Mouse (Mus musculus) neural tube, embryonic 11.5 days (tissue): ENCODE measurements around the gene Stac2. TPM values are rescaled to one million over a fixed set of nuclear protein-coding genes. Genes with fewer than 3 reads are reported as not detected.

Experiments used
- ATAC-seq: fragments of 200-750 bp; cut with Nextera tagmentation; 2 replicates; pipeline ENCODE4 v1.8.0; 2017; ENCODE audit warnings: moderate number of reproducible peaks, mild to moderate bottlenecking, moderate TSS enrichment, moderate library complexity; ENCODE audit not compliant: insufficient read depth, low FRiP score, low TSS enrichment
- DNase-seq: peaks from one replicate; pipeline ENCODE4 v3.0.0-alpha.2; 2015; ENCODE audit warnings: low spot score
- H3K27ac ChIP-seq: fragments of 300-500 bp; sonication (generic); 2 replicates; pipeline ENCODE4 v1.5.1; 2014; ENCODE audit warnings: low read depth, mild to moderate bottlenecking, low read length
- H3K27me3 ChIP-seq: fragments of 300-500 bp; sonication (generic); 2 replicates; pipeline ENCODE4 v1.6.1; 2014; ENCODE audit warnings: mild to moderate bottlenecking, low read length, mixed read lengths; ENCODE audit not compliant: control insufficient read depth, insufficient read depth
- H3K36me3 ChIP-seq: fragments of 300-500 bp; sonication (generic); 2 replicates; pipeline ENCODE4 v1.6.1; 2014; ENCODE audit warnings: mild to moderate bottlenecking, low read length, moderate library complexity, mixed read lengths; ENCODE audit not compliant: control insufficient read depth, insufficient read depth
- H3K4me1 ChIP-seq: fragments of 300-500 bp; sonication (generic); 2 replicates; pipeline ENCODE4 v1.6.1; 2014; ENCODE audit warnings: low read length, mixed read lengths; ENCODE audit not compliant: control insufficient read depth, insufficient read depth
- H3K4me2 ChIP-seq: fragments of 300-500 bp; sonication (generic); 2 replicates; pipeline ENCODE4 v1.6.1; 2014; ENCODE audit warnings: low read depth, mild to moderate bottlenecking, moderate library complexity
- H3K4me3 ChIP-seq: fragments of 300-500 bp; sonication (generic); 2 replicates; pipeline ENCODE4 v1.5.1; 2014; ENCODE audit warnings: low read depth, low read length
- H3K9ac ChIP-seq: fragments of 300-500 bp; sonication (generic); 2 replicates; pipeline ENCODE4 v1.6.1; 2014; ENCODE audit warnings: mild to moderate bottlenecking, low read length
- H3K9me3 ChIP-seq: fragments of 300-500 bp; sonication (generic); 2 replicates; pipeline ENCODE4 v1.6.1; 2016; ENCODE audit warnings: low read length; ENCODE audit not compliant: control insufficient read depth
- WGBS: fragments of 180-500 bp; shearing (Covaris S2); extraction: QIAGEN DNeasy Blood & Tissue Kit; methylation state at CpG from one replicate; pipeline ENCODE4 v1.1.7; 2014; 5-methylcytosine and 5-hydroxymethylcytosine counted together
- polyA plus RNA-seq: library from polyadenylated mRNA; unstranded; fragments of >200 nt; fragmentation: Nextera tagmentation; extraction: Ambion mirVana; gene quantifications from 2 replicates; pipeline ENCODE4 v1.2.1, GENCODE M21; 2014

Stac2 gene
- polyA plus RNA-seq, 1 experiment from 2014 or later: 6.6 TPM

- no peak for DNase-seq
- Histone ChIP-seq H3K9me3 (no peaks in the 10 kb centered on the region), H3K27me3 (no peaks in the 10 kb centered on the region), H3K4me1 (no peaks in the 10 kb centered on the region), H3K9ac (no peak overlapping the region), H3K27ac (no peak overlapping the region), H3K4me3 (no peak overlapping the region), H3K4me2 (no peak overlapping the region), H3K36me3 (peaks cover 2% of the 10 kb centered on the region; the same call in 1 of the 2 replicates)
- ATAC-seq: no peak
- WGBS: 77% methylated on average over 10 of the region's 10 CpGs
These were observed 40.4 kb downstream of the Stac2 start for GRCm38 (mm10) chr11:98012831-98013230.

DNA sequence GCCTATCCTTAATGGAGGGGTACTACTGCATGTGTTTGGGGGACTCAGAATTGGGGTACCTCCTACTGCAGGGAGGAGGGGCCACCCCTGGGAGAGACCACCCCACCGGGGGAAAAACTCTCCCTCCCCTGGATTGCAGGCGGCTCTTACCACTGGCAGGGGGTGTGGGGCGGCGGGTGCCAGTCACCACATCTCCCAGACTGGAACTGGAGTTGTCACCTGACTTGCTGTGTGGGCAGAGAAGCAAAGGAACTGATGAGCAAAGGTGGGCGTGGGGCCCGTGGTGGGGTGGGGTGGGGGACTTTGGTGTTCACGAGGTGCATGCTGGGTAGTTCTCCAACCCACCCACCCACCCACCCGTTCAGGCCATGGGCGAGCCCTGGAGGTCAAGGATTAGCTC is 41.5 kb downstream of the Stac2 start:
- ATAC-seq: no peak
- Histone ChIP-seq H3K4me1 (no peaks in the 10 kb centered on the region), H3K9ac (no peak overlapping the region), H3K4me3 (no peak overlapping the region), H3K4me2 (no peak overlapping the region), H3K27me3 (no peaks in the 10 kb centered on the region), H3K27ac (no peak overlapping the region), H3K36me3 (no peaks in the 10 kb centered on the region; the same call in 1 of the 2 replicates), H3K9me3 (no peaks in the 10 kb centered on the region)
- no peak for DNase-seq
- 75% methylated on average over 9 of the region's 9 CpGs for WGBS

GRCm38 (mm10) chr11:98008087-98008486 is 45.2 kb downstream of the Stac2 start:
- Histone ChIP-seq H3K27me3 (no peaks in the 10 kb centered on the region; the same call in 1 of the 2 replicates), H3K9ac (no peak overlapping the region), H3K36me3 (peaks cover 6% of the 10 kb centered on the region; the same call in 1 of the 2 replicates), H3K27ac (no peak overlapping the region), H3K4me3 (no peak overlapping the region), H3K4me2 (no peak overlapping the region), H3K4me1 (no peaks in the 10 kb centered on the region), H3K9me3 (no peaks in the 10 kb centered on the region)
- ATAC-seq (no peak), DNase-seq (no peak)
- 85% methylated on average over 11 of the region's 11 CpGs for WGBS

DNA sequence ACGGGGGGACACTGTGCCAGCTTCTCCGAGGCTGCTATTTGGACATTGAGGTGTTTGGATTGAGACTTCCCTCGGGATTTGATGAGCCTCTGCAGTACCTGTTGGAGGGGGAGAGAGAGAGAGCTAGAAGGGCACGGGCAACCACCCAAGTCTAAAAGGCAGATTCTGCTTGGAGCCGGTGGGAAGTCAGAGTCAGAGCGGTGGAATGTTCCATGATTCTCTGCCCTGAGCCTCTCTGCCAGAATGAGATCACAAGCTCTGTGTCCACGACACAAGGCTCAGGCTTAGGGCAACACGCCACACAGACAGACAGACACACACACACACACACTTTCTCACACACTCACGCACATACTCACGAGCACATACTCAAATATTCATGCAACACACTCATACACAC is 47.6 kb downstream of the Stac2 start:
- Histone ChIP-seq H3K9ac (no peak overlapping the region), H3K4me3 (no peak overlapping the region), H3K4me2 (no peak overlapping the region), H3K36me3 (peaks cover 6% of the 10 kb centered on the region; the same call in 1 of the 2 replicates), H3K9me3 (no peaks in the 10 kb centered on the region), H3K27me3 (peaks cover 3% of the 10 kb centered on the region; the same call in 1 of the 2 replicates), H3K27ac (no peak overlapping the region), H3K4me1 (no peaks in the 10 kb centered on the region)
- ATAC-seq (no peak), DNase-seq (no peak)
- 87% methylated on average over 10 of the region's 10 CpGs for WGBS

GRCm38 (mm10) chr11:98005076-98005475 is 48.2 kb downstream of the Stac2 start:
- Histone ChIP-seq H3K27me3 (peaks cover 3% of the 10 kb centered on the region; the same call in 1 of the 2 replicates), H3K4me3 (no peak overlapping the region), H3K4me2 (no peak overlapping the region), H3K27ac (no peak overlapping the region), H3K36me3 (peaks cover 6% of the 10 kb centered on the region; the same call in 1 of the 2 replicates), H3K4me1 (no peaks in the 10 kb centered on the region), H3K9me3 (no peaks in the 10 kb centered on the region), H3K9ac (no peak overlapping the region)
- ATAC-seq (no peak), DNase-seq (no peak)
- 49% methylated on average over 13 of the region's 13 CpGs for WGBS

GRCm38 (mm10) chr11:98004161-98004560 is 49.1 kb downstream of the Stac2 start:
- H3K4me2 ChIP-seq: no peak overlapping the region
- DNase-seq (no peak), ATAC-seq (no peak)
- no peak overlapping the region for H3K9ac ChIP-seq
- H3K4me1 ChIP-seq: no peaks in the 10 kb centered on the region
- H3K27me3 ChIP-seq: peaks cover 3% of the 10 kb centered on the region; the same call in 1 of the 2 replicates
- no peak overlapping the region for H3K27ac ChIP-seq
- WGBS: 90% methylated on average over 8 of the region's 8 CpGs
- no peak overlapping the region for H3K4me3 ChIP-seq
- peaks cover 6% of the 10 kb centered on the region; the same call in 1 of the 2 replicates for H3K36me3 ChIP-seq
- no peaks in the 10 kb centered on the region for H3K9me3 ChIP-seq

- 26% methylated on average over 17 of the region's 17 CpGs for WGBS
- Histone ChIP-seq H3K9ac (no peak overlapping the region; the same call in 1 of the 2 replicates), H3K4me3 (no peak overlapping the region), H3K27ac (no peak overlapping the region), H3K4me1 (no peaks in the 10 kb centered on the region), H3K36me3 (peaks cover 6% of the 10 kb centered on the region; the same call in 1 of the 2 replicates), H3K9me3 (no peaks in the 10 kb centered on the region), H3K27me3 (peaks cover 3% of the 10 kb centered on the region; the same call in 1 of the 2 replicates), H3K4me2 (peak overlapping the region; percentile 24)
- DNase-seq (no peak), ATAC-seq (0 out of 2 replicates have a peak, but pooled peaks have one; percentile 45)
These were observed 50.0 kb downstream of the Stac2 start for GRCm38 (mm10) chr11:98003171-98003671.

DNA sequence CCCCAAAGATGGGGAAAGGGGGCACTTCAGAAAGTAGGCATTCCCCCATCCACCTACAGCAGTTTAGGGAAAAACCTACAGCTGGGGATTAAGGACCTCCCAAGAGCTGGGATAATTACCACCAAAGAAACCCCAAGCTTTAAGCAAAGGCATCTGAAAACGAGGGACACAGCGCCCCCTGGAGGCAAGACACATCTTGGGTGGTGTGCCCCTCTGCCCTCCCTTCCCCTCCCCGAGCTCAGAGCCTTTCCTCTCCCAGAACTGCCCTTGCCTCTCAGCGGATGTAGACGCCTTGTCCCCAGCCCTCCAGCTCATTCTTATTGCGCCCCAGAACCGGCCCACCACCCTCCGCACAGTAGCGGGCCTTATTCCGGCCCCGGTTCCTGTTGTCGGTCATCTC is 50.6 kb downstream of the Stac2 start:
- no peak overlapping the region; the same call in 1 of the 2 replicates for H3K9ac ChIP-seq
- DNase-seq: peak; percentile 79
- no peak for ATAC-seq
- no peaks in the 10 kb centered on the region for H3K9me3 ChIP-seq
- no peak overlapping the region for H3K4me3 ChIP-seq
- peaks cover 6% of the 10 kb centered on the region; the same call in 1 of the 2 replicates for H3K36me3 ChIP-seq
- H3K4me1 ChIP-seq: no peaks in the 10 kb centered on the region
- no peak overlapping the region for H3K27ac ChIP-seq
- WGBS: 6% methylated on average over 12 of the region's 12 CpGs
- H3K27me3 ChIP-seq: peaks cover 3% of the 10 kb centered on the region; the same call in 1 of the 2 replicates
- H3K4me2 ChIP-seq: peak overlapping the region; percentile 24

GRCm38 (mm10) chr11:98001986-98002385 is 51.3 kb downstream of the Stac2 start:
- Histone ChIP-seq H3K27me3 (peaks cover 3% of the 10 kb centered on the region; the same call in 1 of the 2 replicates), H3K9me3 (no peaks in the 10 kb centered on the region), H3K4me3 (no peak overlapping the region), H3K4me2 (no peak overlapping the region), H3K36me3 (peaks cover 6% of the 10 kb centered on the region; the same call in 1 of the 2 replicates), H3K27ac (no peak overlapping the region), H3K9ac (no peak overlapping the region), H3K4me1 (no peaks in the 10 kb centered on the region)
- DNase-seq (no peak), ATAC-seq (no peak)
- 53% methylated on average over 6 of the region's 6 CpGs for WGBS
